ENCODE assay signal across 7 mouse cellular contexts in genomic region chr7:99349782-99350720, GRCm38 (mm10). TPM values are rescaled to one million over a fixed set of nuclear protein-coding genes. Genes with fewer than 3 reads are reported as not detected.
DNase-seq lines count a peak whose midpoint lies in the region; ATAC-seq and TF ChIP-seq lines count a peak whose summit lies in the region.

No protein-coding gene starts in this region.

- no peaks in the 10 kb centered on the region for H3K9me3 ChIP-seq in embryonic facial prominence, embryonic 11.5 days (replicated peaks; ENCODE audit: control insufficient read depth, low read length)
- no peaks in the 10 kb centered on the region for H3K9me3 ChIP-seq in hindbrain, embryonic 15.5 days
- H3K9me3 ChIP-seq in liver, embryonic 12.5 days (replicated peaks), result no peaks in the 10 kb centered on the region

- H3K79me3 ChIP-seq in C2C12 (ENCODE audit: low read depth), result peaks cover 56% of the 10 kb centered on the region

- DNase-seq in embryonic facial prominence, embryonic 11.5 days (ENCODE audit: low spot score), result no peak
- DNase-seq in adrenal gland, postnatal 14 days, result no peak
- DNase-seq in frontal cortex, postnatal 14 days (ENCODE audit: low spot score in 2 of 2), result no peak
- no peak for DNase-seq in cerebellum, adult 11-12 months

- peaks cover 8% of the 10 kb centered on the region for H3K4me1 ChIP-seq in embryonic facial prominence, embryonic 11.5 days (ENCODE audit: control insufficient read depth, insufficient read depth, low read length)
- H3K4me1 ChIP-seq in hindbrain, embryonic 15.5 days (replicated peaks), result peaks cover 38% of the 10 kb centered on the region
- H3K4me1 ChIP-seq in liver, embryonic 12.5 days, result no peaks in the 10 kb centered on the region

- ATAC-seq in embryonic facial prominence, embryonic 11.5 days (replicated peaks; ENCODE audit: insufficient number of reproducible peaks, low FRiP score, low TSS enrichment, low read depth), result no peak
- ATAC-seq in hindbrain, embryonic 15.5 days (ENCODE audit: low FRiP score, low read depth), result no peak
- ATAC-seq in liver, embryonic 12.5 days, result no peak

- peaks cover 72% of the 10 kb centered on the region for H3K79me2 ChIP-seq in C2C12 (ENCODE audit: control insufficient read depth, insufficient read depth)

- peak overlapping the region; percentile 90 for H3K9ac ChIP-seq in embryonic facial prominence, embryonic 11.5 days (replicated peaks; ENCODE audit: low read length)
- H3K9ac ChIP-seq in hindbrain, embryonic 15.5 days, result no peak overlapping the region; the same call in 1 of the 2 replicates
- no peak overlapping the region for H3K9ac ChIP-seq in liver, embryonic 12.5 days

- H3K36me3 ChIP-seq in C2C12 (ENCODE audit: control insufficient read depth, insufficient read depth), result peaks cover 62% of the 10 kb centered on the region
- H3K36me3 ChIP-seq in embryonic facial prominence, embryonic 11.5 days (replicated peaks; ENCODE audit: control insufficient read depth, insufficient read depth, low read depth, low read length), result peaks cover 33% of the 10 kb centered on the region
- H3K36me3 ChIP-seq in hindbrain, embryonic 15.5 days, result no peaks in the 10 kb centered on the region; the same call in 1 of the 2 replicates
- H3K36me3 ChIP-seq in liver, embryonic 12.5 days, result peaks cover 34% of the 10 kb centered on the region

- no peaks in the 10 kb centered on the region for H3K27me3 ChIP-seq in C2C12 (ENCODE audit: control insufficient read depth, insufficient read depth, insufficient read length)
- no peaks in the 10 kb centered on the region for H3K27me3 ChIP-seq in embryonic facial prominence, embryonic 11.5 days (ENCODE audit: control insufficient read depth, insufficient read depth, low read length)
- no peaks in the 10 kb centered on the region for H3K27me3 ChIP-seq in hindbrain, embryonic 15.5 days
- peaks cover 37% of the 10 kb centered on the region for H3K27me3 ChIP-seq in liver, embryonic 12.5 days (replicated peaks)

- H3K27ac ChIP-seq in embryonic facial prominence, embryonic 11.5 days (replicated peaks; ENCODE audit: low read depth, low read length), result no peak overlapping the region
- no peak overlapping the region for H3K27ac ChIP-seq in hindbrain, embryonic 15.5 days (replicated peaks)
- H3K27ac ChIP-seq in liver, embryonic 12.5 days, result no peak overlapping the region

- WGBS in embryonic facial prominence, embryonic 11.5 days, result 64% methylated on average over 9 of the region's 9 CpGs
- 71% methylated on average over 9 of the region's 9 CpGs for WGBS in hindbrain, embryonic 15.5 days
- 61% methylated on average over 9 of the region's 9 CpGs for WGBS in liver, embryonic 12.5 days (ENCODE audit: insufficient replicate concordance)

- peak overlapping the region; percentile 75 for H3ac ChIP-seq in C2C12 (ENCODE audit: control insufficient read depth, insufficient read length, low read depth)

- peak overlapping the region; percentile 87 for H3K4me2 ChIP-seq in embryonic facial prominence, embryonic 11.5 days (ENCODE audit: low read depth, low read length)
- peak overlapping the region; percentile 58 for H3K4me2 ChIP-seq in hindbrain, embryonic 15.5 days
- peak overlapping the region; percentile 56 for H3K4me2 ChIP-seq in liver, embryonic 12.5 days

- peak overlapping the region; percentile 64 for H3K4me3 ChIP-seq in C2C12 (ENCODE audit: insufficient read depth, poor library complexity, severe bottlenecking)
- peak overlapping the region; percentile 69 for H3K4me3 ChIP-seq in embryonic facial prominence, embryonic 11.5 days (ENCODE audit: low read depth, low read length)
- H3K4me3 ChIP-seq in hindbrain, embryonic 15.5 days, result 0 out of 2 replicates have a peak overlapping the region, but pooled peaks have one; percentile 37
- H3K4me3 ChIP-seq in liver, embryonic 12.5 days, result 0 out of 2 replicates have a peak overlapping the region, but pooled peaks have one; percentile 20

- no peak for TF ChIP-seq CTCF in C2C12 (IDR thresholded peaks at IDR 0.05; ENCODE audit: control insufficient read depth, insufficient read depth, insufficient read length)

TF ChIP-seq in C2C12, 6 proteins besides CTCF, POLR2A, EP300 and RAD21:
- TF ChIP-seq MYOG (IDR thresholded peaks at IDR 0.05; ENCODE audit: control insufficient read depth, extremely low read depth, insufficient read length) (no peak), MAX (IDR thresholded peaks at IDR 0.05) (no peak), CEBPB (IDR thresholded peaks at IDR 0.05; ENCODE audit: low read depth) (no peak), USF1 (IDR thresholded peaks at IDR 0.05; ENCODE audit: low read depth) (no peak), FOSL1 (IDR thresholded peaks at IDR 0.05; ENCODE audit: insufficient read depth, low read length, poor library complexity, severe bottlenecking) (no peak), MYOD1 (IDR thresholded peaks at IDR 0.05; ENCODE audit: control insufficient read depth, insufficient read length, low read depth) (no peak)

RNA-seq across cellular contexts. Expression of gene Serpinh1, which starts 3.0 kb away (rescaled TPM):
- polyA plus RNA-seq in C2C12 (2012; fragmentation: generic; extraction: Trizol), result 1,202 TPM
- polyA plus RNA-seq in embryonic facial prominence, embryonic 11.5 days (2014; fragmentation: Nextera tagmentation; extraction: Ambion mirVana), result 373 and 399 TPM in 2 replicates
- 286 and 303 TPM in 2 replicates for polyA plus RNA-seq in hindbrain, embryonic 15.5 days (2015; fragmentation: Nextera tagmentation; extraction: Ambion mirVana)
- polyA plus RNA-seq in liver, embryonic 12.5 days (2016; fragmentation: Nextera tagmentation; extraction: Ambion mirVana), result 249 and 251 TPM in 2 replicates
- total RNA-seq in adrenal gland, postnatal 14 days (2021), result 291 and 364 TPM in 2 replicates

RNA-seq across cellular contexts. Expression of gene Gdpd5, which starts 31.2 kb away (rescaled TPM):
- 3.6 TPM for polyA plus RNA-seq in C2C12 (2012; fragmentation: generic; extraction: Trizol)
- 10.2 and 13.2 TPM in 2 replicates for polyA plus RNA-seq in embryonic facial prominence, embryonic 11.5 days (2014; fragmentation: Nextera tagmentation; extraction: Ambion mirVana)
- 43.8 and 49.3 TPM in 2 replicates for polyA plus RNA-seq in hindbrain, embryonic 15.5 days (2015; fragmentation: Nextera tagmentation; extraction: Ambion mirVana)
- 2.6 and 3.1 TPM in 2 replicates for polyA plus RNA-seq in liver, embryonic 12.5 days (2016; fragmentation: Nextera tagmentation; extraction: Ambion mirVana)
- total RNA-seq in adrenal gland, postnatal 14 days (2021), result 10.9 and 11.0 TPM in 2 replicates
